ENCODE assay signal across 10 mouse cellular contexts in genomic region chr3:53151081-53151480, GRCm38 (mm10).
A peak's percentile ranks its signal among the peaks of the same experiment; 100 is the strongest.
DNase-seq lines count a peak whose midpoint lies in the region.
"Had no signal": no experiment of that assay in that cellular context is flagged by ENCODE, and none has a peak within 500 bp of the region (broad histone marks: within the 10 kb centered on the region; RNA-seq: fewer than 3 reads in every experiment).

No protein-coding gene starts in this region.

- peak; percentile 12 for DNase-seq in heart, adult 11 months
- no peak for DNase-seq in heart, adult 18-20 months
- DNase-seq in 3134 (ENCODE audit: extremely low read depth, insufficient read length, low spot score) = peak; percentile 35
- DNase-seq in Muller cell, postnatal 12 days (ENCODE audit: inconsistent ontology term) = peak; percentile 63
- peak; percentile 58 for DNase-seq in fibroblast of lung, adult 2 months (ENCODE audit: low read depth)
- DNase-seq in natural killer cell, adult 2 months (ENCODE audit: low spot score in 2 of 2) = no peak
- DNase-seq: adrenal gland, adult 8-10 months; adrenal gland, postnatal 36 days; B cell, adult 2 months; cerebellum, adult 8-10 months had no signal

Comparison
In these comparisons a context has a peak if more than half of its experiments do, and no peak if none do; other contexts are left out.
1. DNase-seq: peak in heart, adult 11 months (single experiment), 3134 (single experiment), Muller cell, postnatal 12 days (single experiment) and fibroblast of lung, adult 2 months (single experiment); none in heart, adult 18-20 months (0 of 2) and natural killer cell, adult 2 months (0 of 2).